Mouse (Mus musculus) urinary bladder, postnatal 10 days (tissue): ENCODE data around the gene Gnpnat1.

ENCODE experiments used
- DNase-seq: peaks from one replicate; pipeline ENCODE4 v3.0.0; 2022; ENCODE audit warnings: low spot score

Gene Gnpnat1

GRCm38 (mm10) chr14:45399836-45400235 lies 4.9 kb downstream of the Gnpnat1 start:
- no peak for DNase-seq

GRCm38 (mm10) chr14:45389194-45389593 lies 15.5 kb downstream of the Gnpnat1 start:
- DNase-seq, result no peak

- peak; percentile 73 for DNase-seq
Measured at GRCm38 (mm10) chr14:45388345-45389181, 16.1 kb downstream of the Gnpnat1 start.

- DNase-seq, result no peak
Measured at GRCm38 (mm10) chr14:45387480-45387879, 17.2 kb downstream of the Gnpnat1 start.

- DNase-seq, result no peak
Measured at GRCm38 (mm10) chr14:45385596-45385995, 19.1 kb downstream of the Gnpnat1 start.

GRCm38 (mm10) chr14:45382912-45383311 lies 21.8 kb downstream of the Gnpnat1 start:
- DNase-seq, result no peak

DNA sequence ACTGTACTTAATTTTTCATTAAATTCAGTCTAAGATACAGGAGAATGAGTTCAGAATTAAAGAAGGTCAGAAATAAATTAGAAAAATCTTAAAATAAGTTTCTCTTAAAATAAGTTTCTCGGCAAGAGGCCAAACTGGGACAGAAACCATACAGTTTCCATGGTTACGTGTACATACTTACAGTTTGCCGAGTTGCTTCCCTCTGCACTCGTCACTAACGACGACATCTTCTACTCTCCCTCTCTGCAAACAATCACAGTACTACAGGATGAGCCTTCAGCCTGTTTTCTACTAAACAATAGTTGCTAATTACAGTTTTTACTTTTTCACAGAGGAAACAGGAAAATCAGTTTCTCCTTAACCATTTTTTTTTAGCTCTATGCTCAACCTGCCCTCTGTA lies 24.0 kb downstream of the Gnpnat1 start:
- DNase-seq, result no peak

DNA sequence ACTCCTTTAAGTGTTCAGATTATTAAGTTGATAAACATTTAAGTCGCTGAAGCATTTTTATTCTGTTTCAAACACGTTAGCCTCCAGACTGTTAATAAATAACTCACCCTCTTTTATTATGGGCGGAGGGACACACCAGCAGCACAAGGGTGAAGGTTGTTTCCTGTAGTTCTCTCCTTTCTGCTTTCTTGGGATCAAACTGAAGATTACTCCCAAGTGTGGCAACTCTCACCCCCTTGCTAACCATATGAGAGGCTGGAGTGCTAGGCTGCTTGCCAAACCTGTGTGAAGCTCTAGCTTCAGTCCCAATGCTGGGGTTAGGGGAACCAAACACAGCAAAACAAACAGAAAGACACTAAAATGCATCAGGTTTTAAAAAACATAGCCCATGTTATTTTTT lies 25.9 kb downstream of the Gnpnat1 start:
- no peak for DNase-seq

DNA sequence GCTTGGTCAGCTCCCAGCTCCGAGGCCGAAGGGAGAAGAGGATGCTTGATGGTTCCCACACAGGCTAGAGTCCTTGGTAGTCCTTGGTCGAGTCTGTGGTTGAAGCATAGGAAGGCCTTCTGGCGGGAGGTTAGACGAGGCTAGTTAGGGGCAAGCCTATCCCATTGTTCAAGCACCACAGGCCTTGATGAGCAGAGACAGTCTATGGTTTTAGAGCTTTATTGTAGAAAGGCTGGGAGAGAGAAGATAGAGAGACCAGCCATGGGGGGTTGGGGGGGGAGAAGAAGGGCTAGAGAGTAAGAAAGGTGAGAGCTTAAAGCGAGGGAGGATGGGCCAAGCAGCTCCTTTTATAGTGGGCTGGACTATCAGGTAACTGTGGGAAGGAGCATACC lies 39.5 kb downstream of the Gnpnat1 start:
- no peak for DNase-seq

DNA sequence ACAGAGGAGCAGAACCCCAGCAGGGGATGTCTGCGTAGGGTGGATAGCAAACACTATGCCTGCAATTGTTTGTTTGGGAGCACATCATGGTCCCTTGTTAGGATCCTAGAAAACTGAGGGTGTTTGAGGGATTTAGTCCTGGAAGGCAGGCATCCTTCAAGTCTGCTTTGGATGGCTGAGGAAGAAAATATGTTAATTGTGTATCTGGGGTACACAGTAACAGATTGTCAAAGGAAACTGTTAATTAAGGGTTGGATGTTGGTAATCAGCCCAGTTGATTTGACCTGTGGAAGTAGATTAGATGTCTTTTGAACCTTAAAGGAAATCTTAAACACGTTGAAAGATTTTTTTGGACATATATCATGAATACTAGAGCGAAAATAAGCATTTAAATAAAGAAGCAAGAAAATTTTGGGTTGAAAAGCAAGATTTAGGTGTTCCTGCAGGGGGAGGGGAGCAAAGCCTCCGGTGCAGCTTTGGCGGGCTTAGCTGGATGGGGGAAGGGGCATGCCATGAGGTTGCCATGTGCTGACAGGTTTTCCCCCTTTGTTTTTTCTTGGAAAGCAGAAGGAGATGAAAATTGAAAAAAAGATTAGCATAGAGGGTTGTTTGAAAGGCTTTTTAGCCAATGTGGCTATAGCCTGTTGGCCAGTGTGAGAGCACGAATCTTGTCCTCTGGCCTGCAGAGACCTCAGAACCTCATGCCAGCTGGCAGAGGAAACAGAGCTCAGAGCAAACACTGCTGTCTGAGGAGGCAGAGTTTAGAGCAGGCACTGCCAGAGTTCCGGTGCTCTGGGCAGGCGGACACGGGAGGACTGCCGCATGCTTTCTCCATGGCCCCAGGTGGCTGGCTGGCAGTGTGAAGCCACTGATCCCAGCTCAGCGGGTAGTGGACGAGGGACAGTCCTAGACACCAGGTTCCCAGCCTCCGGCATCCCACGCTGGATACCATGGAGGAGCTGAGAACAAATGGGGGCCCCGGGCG lies 40.2 kb downstream of the Gnpnat1 start:
- no peak for DNase-seq

DNA sequence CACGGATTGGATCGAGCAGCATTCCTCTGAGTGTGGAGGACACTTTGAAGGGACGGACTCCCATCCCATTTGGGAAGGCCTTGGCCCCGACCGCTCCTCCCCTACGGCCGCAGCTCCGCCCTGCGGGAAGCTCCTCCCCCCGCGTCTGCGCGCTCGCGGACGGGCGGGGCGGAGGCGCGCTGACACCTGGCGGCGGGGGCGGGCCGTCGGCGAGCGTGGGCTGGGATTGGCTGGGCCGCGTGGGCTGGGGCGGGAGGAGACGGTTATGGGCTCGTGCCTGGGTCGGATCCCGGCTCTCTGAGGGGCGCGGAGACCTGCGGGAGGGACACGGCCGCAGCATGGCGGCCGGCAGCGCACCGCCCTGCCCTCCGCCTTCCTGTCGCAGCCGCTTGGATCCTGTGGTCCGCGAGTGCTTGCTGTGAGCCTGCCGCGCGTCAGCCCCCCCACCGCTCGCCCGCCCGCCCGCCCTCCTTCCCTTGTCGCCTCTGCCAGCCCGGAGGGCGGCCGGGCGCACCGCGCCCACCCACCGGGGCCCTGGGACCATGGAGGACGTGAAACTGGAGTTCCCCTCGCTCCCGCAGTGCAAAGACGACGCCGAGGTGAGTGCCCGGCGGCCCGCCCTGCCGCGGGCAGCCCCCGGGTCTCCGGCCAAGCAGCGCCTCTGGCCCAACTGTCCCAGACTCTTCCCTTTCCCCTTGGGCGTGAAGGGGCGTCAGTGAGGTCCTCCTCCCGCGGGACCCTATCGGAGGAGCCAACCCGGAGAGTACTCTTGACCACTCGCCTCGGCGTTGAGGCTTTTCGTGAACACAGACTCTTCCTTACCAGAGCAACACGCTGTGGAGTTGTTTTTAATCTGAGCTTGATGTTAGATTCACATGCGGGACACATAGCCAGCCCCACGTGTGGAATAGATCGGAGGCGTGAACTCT lies 53.5 kb downstream of the Gnpnat1 start, which contains the start of gene Styx:
Gene Styx (plus strand): TSS at position 163 of the 929 bp plus-strand sequence.
- DNase-seq, result peak; percentile 91

GRCm38 (mm10) chr14:45329589-45330181 lies 75.0 kb downstream of the Gnpnat1 start, which contains the start of gene Psmc6:
Gene Psmc6 (plus strand): TSS chr14:45329788.
- peak; percentile 60 for DNase-seq

GRCm38 (mm10) chr14:45329018-45329588 lies 75.6 kb downstream of the Gnpnat1 start:
- no peak for DNase-seq

- DNase-seq, result no peak
Measured at GRCm38 (mm10) chr14:45328072-45328713, 76.5 kb downstream of the Gnpnat1 start.
